Mouse (Mus musculus): ENCODE results near the gene Gm884.
"Not testable (repeated sequence)": the region's sequence is repeated elsewhere in the genome, so short reads cannot be mapped to it uniquely, and the experiment has no call there.

Gene Gm884

GRCm38 (mm10) chr11:103634806-103635205 is 13.9 kb upstream of the Gm884 start:
- DNase-seq: no peak

DNA sequence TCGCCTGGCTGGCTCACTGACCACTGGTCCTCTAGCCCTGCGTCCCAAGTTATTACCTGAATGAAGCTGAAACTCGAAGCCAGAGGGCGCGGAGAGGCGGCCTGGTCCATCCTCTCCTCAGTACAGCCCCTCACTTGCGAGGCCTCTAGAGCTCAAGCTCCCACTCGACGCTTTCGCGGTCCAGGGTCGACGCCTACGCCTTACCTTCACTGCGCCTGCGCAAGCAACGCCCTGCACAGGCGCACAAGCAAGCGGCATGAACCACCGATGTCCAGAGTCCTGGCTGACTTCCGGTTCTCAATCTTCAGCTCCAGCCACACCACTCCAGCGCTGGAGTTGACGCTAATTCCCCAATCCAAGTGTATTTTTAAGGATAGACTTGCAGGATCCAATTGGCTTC is 6.5 kb upstream of the Gm884 start:
- DNase-seq: no peak

DNA sequence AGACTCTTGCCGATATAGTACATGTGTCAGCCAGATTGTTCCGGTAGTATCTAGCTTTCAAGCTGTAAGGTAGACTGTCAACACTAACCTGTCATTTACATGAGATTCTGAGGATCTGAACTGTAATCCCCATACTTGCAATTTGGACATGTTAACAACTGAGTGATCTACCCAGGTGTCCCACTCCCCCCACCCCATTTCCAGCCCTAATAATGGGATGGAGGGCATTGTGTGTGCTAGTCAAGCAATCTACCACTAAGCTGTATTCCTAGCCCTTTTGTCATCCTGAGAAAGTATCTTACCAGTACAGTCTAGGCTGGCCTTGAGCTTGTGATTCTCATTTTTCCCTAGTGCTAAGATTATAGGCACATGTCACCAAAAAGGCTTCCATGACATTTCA is 10.2 kb downstream of the Gm884 start:
- no peak for DNase-seq

- DNase-seq: no peak
These were observed 14.3 kb downstream of the Gm884 start for GRCm38 (mm10) chr11:103606611-103607010.

DNA sequence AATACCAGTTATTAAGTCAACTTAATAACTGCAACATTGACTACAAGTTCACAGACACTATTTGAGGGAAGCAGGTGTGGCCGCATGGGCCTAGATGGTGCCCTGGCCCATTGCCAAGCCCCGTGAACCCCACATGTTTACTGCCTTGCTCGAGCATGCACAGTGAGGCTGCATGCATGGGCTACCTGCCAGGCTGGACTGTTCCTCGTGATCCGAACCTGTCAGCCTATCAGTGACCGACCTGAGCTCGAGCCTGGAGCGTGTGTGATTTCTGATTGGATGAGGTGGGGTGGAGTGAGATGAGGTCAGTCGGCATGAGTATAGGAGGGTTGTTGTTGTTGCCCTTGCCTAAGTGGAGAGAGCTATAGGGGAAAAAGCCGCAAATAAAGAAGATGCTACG is 42.6 kb downstream of the Gm884 start:
- DNase-seq: no peak

- DNase-seq: peak; percentile 10 to 13
These were observed 64.9 kb downstream of the Gm884 start for GRCm38 (mm10) chr11:103556021-103556420.

DNA sequence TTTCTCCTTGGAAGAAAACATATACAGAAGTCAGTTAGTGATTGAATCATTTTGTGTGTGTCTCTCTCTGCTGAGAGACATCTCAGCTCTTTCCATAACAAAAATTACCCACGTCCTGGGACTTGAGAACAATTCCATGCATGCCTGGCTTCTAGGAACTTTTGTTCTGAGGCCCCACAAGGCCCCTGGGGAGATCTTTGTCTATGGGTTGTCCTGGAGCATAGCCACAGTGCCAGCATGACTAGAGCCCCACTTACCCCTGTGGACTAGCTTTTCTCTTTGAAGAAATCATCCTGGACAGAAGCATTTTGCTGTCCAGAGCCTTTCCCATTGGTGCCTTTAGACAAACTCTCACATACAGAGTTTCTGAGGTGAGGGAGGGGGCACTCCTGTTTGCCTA is 86.0 kb downstream of the Gm884 start:
- not testable (repeated sequence) for DNase-seq

- DNase-seq: no peak
These were observed 108.8 kb downstream of the Gm884 start for GRCm38 (mm10) chr11:103512111-103512510.

DNA sequence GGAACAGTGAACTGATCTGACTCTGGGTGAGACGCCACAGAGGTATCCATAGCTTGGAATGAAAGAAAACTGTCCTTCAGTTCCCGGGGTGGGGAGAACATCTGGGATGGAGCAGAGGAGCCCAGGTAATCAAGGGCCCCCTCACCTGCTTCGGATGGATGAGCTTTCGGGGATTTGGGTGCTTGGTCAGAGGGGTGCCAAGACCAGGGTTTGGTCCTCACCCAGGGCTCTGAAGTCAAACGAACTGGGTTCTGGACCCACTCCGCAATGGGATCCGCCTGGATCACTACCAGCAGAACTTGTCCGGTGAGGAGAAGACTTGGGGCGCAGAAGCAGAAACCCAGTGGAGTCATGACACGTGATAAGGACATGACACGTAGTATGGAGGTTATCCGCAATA is 116.4 kb downstream of the Gm884 start, which contains the start of gene Lrrc37a:
Gene Lrrc37a, minus strand, starts transcription at position 101 of the 400 bp plus-strand sequence.
- DNase-seq: no peak
